Mouse (Mus musculus) cerebellum, adult (tissue): ENCODE data around the gene Zfp444.
"Not testable (repeated sequence)": the region's sequence is repeated elsewhere in the genome, so short reads cannot be mapped to it uniquely, and the experiment has no call there.

Experiments
- ATAC-seq: cut with Nextera tagmentation; 2 replicates; pipeline ENCODE4 v1.9.2; 2017; ENCODE audit warnings: mild to moderate bottlenecking, moderate library complexity, mixed read lengths; ENCODE audit not compliant: insufficient number of reproducible peaks, low FRiP score, low TSS enrichment

Zfp444 gene

DNA sequence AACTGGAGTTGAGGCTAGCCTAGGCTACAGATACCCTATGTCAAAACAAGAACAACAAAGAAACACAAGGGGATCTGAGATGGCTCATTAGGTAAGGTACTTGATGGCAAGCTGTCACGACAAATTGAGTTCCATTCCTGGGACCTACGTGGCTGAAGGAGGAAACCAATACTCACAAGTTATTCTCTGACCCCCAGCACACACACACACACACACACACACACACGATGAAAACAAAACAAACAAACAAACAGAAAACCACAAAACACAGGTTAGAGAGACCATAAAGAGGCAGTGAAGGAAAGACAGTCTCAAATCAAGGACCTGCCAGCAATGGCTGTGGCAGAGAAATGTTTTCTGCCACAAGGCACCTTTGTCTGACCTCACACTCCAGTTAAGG is 24.8 kb downstream of the Zfp444 start, which contains the start of gene Galp:
Galp (plus strand) TSS at position 301 of the 400 bp plus-strand sequence.
- ATAC-seq = no peak

DNA sequence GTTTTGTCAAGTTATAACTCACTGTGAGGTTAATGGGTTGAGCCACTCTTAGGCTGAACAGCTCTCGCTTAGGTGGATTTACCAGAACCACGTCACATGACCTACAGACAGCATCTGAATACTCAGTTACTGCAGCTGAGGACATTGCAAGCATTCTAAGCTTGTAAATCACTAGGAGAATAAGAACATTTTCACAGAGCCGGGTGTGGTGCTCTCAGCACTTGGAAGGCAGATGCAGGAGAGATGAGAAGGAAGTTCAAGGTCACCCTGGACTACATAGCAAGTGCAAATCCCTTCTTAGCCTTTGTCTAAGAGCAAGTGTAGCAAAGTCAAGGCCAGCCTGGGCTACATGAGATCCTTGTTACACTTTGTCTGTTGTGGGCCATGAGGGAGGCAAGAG is 32.2 kb downstream of the Zfp444 start:
- ATAC-seq = no peak

DNA sequence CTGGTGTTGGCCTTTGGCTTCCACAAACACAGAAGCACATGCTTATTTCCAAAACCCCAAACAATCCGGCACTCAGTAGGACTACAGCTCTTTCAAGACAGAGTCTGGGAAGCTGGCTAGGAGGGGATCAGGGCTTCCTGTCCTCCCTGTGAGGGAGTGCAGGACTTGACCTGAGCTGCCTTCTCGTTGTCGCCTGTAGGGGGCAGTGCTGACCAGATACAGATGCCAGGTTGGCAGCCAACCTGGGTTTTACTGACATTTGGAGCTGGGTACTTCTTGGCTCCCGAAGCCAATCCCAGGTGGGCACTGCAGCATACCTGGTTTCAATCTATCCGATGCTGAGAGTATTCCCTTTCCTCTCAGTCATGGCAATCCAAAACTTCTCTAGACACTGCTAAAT is 41.1 kb downstream of the Zfp444 start:
- ATAC-seq = no peak

DNA sequence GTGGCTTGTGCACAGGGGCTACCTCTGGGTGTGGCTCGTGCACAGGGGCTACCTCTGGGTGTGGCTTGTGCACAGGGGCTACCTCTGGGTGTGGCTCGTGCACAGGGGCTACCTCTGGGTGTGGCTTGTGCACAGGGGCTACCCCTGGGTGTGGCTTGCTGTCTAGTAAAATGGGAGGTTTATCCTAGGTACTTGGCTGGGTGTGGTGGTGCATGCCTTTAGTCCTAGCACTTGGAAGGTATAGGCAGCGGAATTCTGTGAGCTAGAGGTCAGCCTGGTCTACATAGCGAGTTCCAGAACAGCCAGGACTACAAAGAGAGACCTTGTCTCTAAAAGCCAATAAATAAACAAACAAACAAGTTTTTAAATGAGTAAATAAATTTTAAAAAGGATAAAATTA is 42.7 kb downstream of the Zfp444 start:
- not testable (repeated sequence) for ATAC-seq

DNA sequence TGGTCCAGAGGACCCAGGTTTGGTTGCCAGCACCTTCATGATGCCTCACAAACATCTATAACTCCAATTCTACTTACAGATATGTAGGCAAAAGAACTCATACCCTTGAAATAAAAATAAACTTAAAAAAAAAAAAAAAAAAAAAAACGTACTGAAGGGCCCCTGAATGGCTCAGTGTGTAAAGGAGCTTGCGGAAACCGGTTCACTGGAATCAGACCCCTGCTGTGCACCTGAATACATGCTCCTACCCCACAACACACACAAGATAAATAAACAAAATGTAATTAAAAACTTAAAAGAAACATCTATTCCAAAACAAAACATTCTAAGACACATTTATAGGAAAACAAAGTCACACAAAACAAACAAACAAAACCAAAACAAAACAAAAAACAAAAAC is 48.1 kb downstream of the Zfp444 start:
- ATAC-seq = no peak

DNA sequence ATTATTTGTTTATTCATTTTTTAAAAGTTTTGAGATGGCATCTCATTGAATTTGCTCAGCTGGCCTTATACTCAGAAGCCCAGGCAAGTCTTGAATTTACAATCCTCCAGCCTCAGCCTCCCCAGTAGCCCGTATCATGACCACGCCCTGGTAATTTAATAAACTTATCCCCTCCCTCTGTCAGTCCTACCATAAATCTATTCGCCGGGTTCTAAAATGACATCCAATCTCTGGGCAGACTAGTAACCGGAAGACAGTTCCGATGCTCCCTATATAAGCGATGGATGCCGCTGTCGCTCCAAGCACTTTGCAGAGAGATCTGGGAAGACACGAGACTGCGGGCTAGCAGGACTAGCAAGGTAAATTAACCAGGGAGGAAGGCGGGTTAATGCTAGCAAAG is 50.0 kb downstream of the Zfp444 start, which contains the start of gene Zscan5b:
Zscan5b (plus strand) TSS at position 301 of the 400 bp plus-strand sequence.
- no peak for ATAC-seq

DNA sequence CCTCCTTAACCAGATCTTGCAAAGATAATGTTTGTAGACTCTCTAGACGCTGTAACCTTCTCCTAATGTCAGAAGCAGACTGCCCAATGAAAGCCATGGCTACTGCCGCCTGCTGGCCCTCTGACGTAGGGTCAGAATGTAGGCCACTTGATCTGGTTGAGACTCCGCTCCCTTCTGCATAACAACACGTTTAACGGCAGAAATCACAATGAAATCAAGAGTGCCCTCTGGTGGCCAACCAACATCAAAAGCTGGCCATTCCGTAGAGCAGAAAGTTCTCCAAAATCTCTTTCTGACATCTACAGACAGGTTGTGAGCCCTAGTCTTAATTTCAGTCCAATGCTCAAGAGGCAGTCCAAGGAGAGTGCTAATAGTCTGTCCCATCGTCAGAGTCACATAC is 56.5 kb downstream of the Zfp444 start:
- not testable (repeated sequence) for ATAC-seq

DNA sequence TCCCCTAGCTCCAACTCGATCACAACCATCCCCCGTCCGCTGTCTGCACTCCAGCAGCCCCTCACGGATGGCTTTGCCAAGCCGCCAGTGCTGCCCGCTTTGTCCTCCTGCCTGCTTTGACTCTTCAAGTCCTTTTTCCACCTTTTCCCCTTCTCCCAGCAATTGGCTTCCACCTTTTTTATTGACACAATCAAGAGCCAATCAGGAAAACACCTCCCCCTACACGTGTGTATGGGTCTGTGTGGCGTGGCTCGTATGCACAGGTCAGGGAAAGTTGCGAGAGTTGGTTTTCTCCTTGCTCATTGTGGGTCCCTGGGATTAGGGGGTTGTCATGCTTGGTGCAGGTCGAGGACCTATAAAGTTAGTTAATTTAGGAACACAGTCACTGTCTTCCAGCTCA is 67.8 kb downstream of the Zfp444 start:
- no peak for ATAC-seq

DNA sequence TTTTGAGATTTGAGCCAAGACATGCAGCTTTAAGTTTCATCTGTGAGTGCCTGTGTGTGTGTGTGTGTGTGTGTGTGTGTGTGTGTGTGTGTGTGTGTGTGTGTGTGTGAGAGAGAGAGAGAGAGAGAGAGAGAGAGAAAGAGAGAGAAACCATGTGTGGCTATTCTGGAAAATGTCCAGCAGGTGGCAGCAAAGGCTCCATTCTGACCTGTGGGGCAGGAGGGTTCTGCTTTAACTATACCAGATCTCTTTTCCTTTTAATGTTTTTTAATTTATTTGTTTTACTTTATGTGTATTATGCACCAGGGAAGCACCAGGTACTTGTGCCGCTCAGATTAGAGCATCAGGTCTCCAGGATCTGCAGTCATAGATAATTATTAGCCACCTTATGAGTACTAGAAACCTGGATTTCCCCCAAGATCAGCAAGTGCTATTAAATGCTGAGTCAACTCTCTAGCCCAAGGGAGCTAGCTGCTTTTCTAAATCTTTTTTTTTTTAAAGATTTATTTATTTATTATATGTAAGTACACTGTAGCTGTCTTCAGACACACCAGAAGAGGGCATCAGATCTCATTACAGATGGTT is 68.9 kb downstream of the Zfp444 start:
- ATAC-seq = not testable (repeated sequence)
